Mouse (Mus musculus) inflammation-experienced regulatory T-cells, adult 6 months (primary cell): ENCODE measurements at regions not wholly inside any gene's neighbourhood (a gene's known extent, or its start where the extent isn't known, plus 50 kb on each side); places are given as distances from the start of the nearest gene placed in this dataset.

Source experiments
- ATAC-seq: one replicate; pipeline ENCODE4 v1.8.0; 2017

DNA sequence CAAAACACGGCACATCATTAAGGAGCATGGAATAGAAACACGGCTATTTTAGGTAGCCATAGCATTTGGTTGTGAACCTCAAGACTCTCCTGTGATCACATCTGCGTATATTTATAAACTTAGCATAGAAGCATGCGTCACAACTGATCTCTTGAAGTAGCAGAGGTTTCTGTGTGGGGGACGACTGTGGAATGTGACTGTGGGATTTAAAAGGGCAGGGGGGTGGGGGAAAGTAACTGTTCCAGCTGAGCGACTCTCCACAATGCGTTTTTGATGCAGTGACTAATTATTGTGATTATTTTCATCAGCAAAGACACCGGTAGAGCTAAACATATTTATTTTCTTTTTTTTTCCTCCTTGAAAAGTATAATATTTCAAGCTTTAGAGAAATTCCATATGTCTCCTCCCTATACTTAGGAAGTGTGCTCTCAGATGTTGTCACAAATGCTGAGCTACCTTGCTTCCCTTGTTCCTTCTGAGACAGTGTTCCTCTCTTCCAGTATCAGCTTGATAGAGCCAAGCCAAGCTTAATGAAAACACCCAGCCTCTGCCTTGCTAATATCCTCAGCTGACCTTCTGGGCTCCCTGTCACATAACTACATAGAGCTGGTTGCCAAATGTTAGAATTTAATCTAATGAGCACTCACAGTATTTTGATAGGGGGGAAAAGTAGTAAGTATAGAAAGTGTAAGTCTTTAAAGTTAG lies 75.0 kb upstream of the Magi3 start:
- no peak for ATAC-seq

- ATAC-seq, result no peak
Measured at GRCm38 (mm10) chr3:104293869-104294268, 73.7 kb upstream of the Magi3 start.

DNA sequence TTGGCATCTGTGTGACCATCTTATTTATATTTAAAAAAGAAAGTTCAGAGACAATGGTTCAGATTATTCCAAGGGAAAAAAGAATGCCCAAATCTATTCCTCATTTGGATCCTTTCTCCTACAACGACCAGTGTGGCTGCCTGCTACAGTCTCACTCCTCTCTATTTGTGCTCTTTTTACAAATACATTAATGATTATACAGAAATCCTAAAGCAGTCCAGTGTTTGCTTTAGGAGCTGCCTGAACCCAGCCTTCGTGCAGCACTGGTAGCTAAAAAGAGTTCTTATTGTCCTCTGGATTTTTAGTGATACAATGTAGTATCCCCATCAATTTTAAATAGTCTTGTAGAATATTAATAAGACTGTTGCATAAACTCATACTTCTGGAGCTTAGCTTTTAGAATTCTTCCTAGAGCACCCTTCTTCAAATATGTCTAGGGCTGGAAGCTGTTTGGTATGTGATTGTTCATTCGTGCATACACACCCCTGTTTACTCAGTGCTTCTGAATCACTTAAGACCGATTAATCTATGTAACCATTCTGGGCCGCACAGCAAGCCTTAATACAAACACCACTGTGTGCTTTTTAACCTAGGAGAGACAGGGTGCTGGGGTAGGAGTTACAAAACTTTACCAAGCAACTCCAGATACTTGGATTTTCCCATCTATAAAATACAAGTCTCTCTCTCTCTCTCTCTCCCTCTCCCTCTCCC lies 69.0 kb upstream of the Magi3 start:
- ATAC-seq, result no peak

DNA sequence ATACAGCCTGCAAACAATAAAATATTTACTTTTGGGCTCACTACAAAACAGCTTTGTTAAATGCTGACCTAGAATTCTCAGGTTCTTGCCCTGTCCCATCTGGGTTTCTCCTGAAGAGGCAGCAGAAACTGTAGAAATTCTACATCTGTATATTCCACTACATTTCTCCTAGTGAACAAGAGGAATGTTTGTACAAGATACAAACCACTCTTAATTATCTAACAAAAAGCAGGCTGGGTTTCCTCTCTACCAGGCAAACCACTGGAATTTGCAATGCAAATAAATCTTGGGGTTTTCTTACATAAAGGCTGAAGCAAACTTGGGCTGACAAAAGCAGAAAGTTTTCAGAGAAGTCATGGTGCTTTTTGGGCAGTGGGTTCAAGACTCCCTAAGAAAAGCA lies 67.7 kb upstream of the Magi3 start:
- ATAC-seq, result no peak

DNA sequence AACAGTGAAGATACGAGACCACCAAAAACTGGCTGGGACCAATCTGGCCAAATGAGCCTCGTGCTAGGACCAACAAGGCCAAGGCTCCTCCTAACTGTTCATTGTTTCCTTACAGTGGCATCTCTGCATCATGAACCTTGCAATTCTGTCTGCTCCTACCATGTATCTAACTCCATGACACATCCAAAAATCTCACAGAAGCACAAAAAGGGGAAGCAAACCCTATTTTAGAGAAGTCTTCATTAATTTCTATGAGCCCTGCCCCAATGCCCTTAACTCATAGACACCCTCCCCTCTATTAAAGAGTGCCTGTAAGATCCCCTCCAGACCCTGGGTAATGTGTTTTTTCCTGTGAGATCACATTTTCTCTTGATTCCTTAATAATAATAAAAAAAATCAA lies 64.8 kb upstream of the Magi3 start:
- ATAC-seq, result no peak

- no peak for ATAC-seq
Measured at GRCm38 (mm10) chr3:104283855-104284254, 63.7 kb upstream of the Magi3 start.

DNA sequence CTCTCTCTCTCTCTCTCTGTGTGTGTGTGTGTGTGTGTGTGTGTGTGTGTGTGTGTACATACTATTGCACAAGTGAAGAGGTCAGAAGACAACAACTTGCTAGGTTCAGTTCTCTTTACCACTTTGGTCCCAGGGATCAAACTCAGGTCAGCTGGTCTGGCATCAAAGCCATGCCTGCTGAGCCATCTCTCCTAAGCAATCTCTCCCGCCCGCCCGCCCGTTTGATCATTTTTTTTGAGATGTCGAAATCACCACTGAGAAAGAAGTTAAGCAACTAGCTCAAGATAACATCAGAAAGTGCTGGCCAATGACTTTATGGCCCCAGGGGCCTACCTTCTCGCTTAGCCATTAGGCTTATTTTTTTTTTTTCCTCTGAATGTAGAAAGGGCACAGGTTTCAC lies 59.3 kb upstream of the Magi3 start:
- ATAC-seq, result no peak

DNA sequence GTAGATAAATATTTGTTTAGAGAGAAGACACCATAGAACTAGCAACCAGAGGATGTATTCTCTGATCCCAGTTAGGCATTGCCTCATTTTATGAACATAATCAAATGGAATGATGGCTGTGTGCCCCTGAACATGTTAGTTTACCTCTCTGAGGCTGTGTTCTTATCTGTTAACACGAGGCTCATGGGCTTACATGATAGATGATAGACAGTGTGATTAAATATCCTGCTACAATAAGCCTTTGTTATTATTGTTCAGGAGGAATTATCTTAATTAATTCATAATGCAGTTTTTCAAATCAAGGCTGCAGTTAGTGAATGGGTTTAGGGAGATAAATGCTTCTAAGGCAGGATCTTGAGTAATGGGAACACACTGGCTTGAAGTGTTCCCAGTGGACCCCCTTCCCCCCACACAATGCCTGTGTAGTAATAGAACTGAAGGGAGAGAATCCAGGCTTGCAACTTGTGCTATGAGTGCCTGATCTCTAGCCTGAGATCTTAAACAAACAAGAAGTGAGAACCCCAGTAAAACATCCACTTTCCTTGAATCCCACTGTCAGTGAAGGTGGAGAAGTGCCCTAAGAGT lies 54.6 kb upstream of the Magi3 start:
- ATAC-seq, result no peak

DNA sequence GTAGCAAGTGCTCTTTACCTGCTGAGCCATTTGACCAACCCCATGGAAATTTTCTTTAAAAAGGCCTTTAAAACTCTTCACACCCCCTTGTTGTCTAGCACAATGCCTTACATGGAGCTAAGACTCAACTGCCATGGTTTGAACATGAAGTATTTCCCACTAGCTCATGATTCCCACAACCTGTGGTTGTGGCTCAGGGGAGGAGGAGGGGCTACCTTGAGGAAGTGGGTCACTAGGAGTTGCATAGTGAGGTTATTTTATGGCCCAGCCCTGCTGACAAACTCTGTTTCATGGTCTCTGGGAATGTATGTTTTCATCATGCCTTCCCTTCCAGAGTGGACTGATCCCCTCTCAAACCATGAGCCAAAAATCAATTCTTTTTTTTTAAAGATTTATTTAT lies 53.9 kb upstream of the Magi3 start:
- ATAC-seq, result no peak
